Mouse (Mus musculus): ENCODE data around the gene Prss50. TPM values are rescaled to one million over a fixed set of nuclear protein-coding genes. Genes with fewer than 3 reads are reported as not detected.

Gene Prss50
- total RNA-seq, 2 experiments from 2014 or later, result 1.1 to 2.1 TPM

GRCm38 (mm10) chr9:110899451-110900008, 41.8 kb downstream of the Prss50 start:
- no peak for DNase-seq (ENCODE audit: low spot score in 2 of 2)

- no peak for DNase-seq (ENCODE audit: low spot score in 2 of 2)
Observed at GRCm38 (mm10) chr9:110901204-110901603, 43.4 kb downstream of the Prss50 start.

- DNase-seq (ENCODE audit: low spot score in 2 of 2), result no peak
Observed at GRCm38 (mm10) chr9:110902271-110902670, 44.5 kb downstream of the Prss50 start.

GRCm38 (mm10) chr9:110907201-110907837, 49.6 kb downstream of the Prss50 start:
- no peak for DNase-seq (ENCODE audit: low spot score in 2 of 2)

- DNase-seq (ENCODE audit: low spot score in 2 of 2), result no peak
Observed at GRCm38 (mm10) chr9:110907838-110908630, 50.3 kb downstream of the Prss50 start.

GRCm38 (mm10) chr9:110908631-110909016, 50.9 kb downstream of the Prss50 start:
- no peak for DNase-seq (ENCODE audit: low spot score in 2 of 2)

GRCm38 (mm10) chr9:110909371-110909967, 51.7 kb downstream of the Prss50 start:
- DNase-seq (ENCODE audit: low spot score in 2 of 2), result no peak

Other genes starting within 250 kb of the Prss50 start
- gene Nradd, start 233.5 kb upstream of the Prss50 start, total RNA-seq (2021), result 1 to 10 TPM; 2.2 to 2.9 TPM
- 10 to 100 TPM in 1 of 2 experiments, 1 to 10 TPM in 1; 9.6 to 12.2 TPM for gene Nbeal2, start 203.8 kb upstream of the Prss50 start, total RNA-seq (2021)
- 10 to 100 TPM; 47.2 to 53.9 TPM for gene Ccdc12, start 201.5 kb upstream of the Prss50 start, total RNA-seq (2021)
- gene Myl3, start 116.1 kb upstream of the Prss50 start, total RNA-seq (2021), result not detected
- gene Pth1r, start 110.8 kb upstream of the Prss50 start, total RNA-seq (2021), result 1 to 10 TPM; 5.3 to 6.9 TPM
- gene Prss42, start 59.8 kb upstream of the Prss50 start, total RNA-seq (2021), result not detected
- gene Prss44, start 44.0 kb upstream of the Prss50 start, total RNA-seq (2021), result not detected
- under 1 TPM in 1 of 2 experiments, not detected in 1; 0.28 TPM for gene Prss43, start 31.3 kb upstream of the Prss50 start, total RNA-seq (2021)
- gene Prss45, start 23.4 kb upstream of the Prss50 start, total RNA-seq (2021), result under 1 TPM; 0.47 to 0.60 TPM
- not detected for gene Prss46, start 13.5 kb upstream of the Prss50 start, total RNA-seq (2021)
- 10 to 100 TPM; 10.6 to 14.2 TPM for gene Als2cl, start 21.9 kb downstream of the Prss50 start, total RNA-seq (2021)
- 1 to 10 TPM; 3.2 to 4.3 TPM for gene Tmie, start 22.1 kb downstream of the Prss50 start, total RNA-seq (2021)
- gene Fam240a, start 58.9 kb downstream of the Prss50 start, total RNA-seq (2021), result not detected
- under 1 TPM; 0.26 to 0.52 TPM for gene Tdgf1, start 88.2 kb downstream of the Prss50 start, total RNA-seq (2021)
- gene Lrrc2, start 93.6 kb downstream of the Prss50 start, total RNA-seq (2021), result 1 to 10 TPM in 1 of 2 experiments, under 1 TPM in 1; 0.88 to 1.2 TPM
- under 1 TPM; 0.37 to 0.79 TPM for gene Rtp3, start 132.6 kb downstream of the Prss50 start, total RNA-seq (2021)
- gene Ltf, start 161.3 kb downstream of the Prss50 start, total RNA-seq (2021), result under 1 TPM in 1 of 2 experiments, not detected in 1; 0.72 TPM
- gene Ccrl2, start 199.6 kb downstream of the Prss50 start, total RNA-seq (2021), result 1 to 10 TPM in 1 of 2 experiments, under 1 TPM in 1; 0.82 to 1.2 TPM

Data from left cerebral cortex, adult 18-20 months (tissue).